Mouse (Mus musculus): ENCODE measurements at regions not wholly inside any gene's neighbourhood (a gene's known extent, or its start where the extent isn't known, plus 50 kb on each side); places are given as distances from the start of the nearest gene placed in this dataset.

GRCm38 (mm10) chr10:92077291-92077690, 644.9 kb downstream of the Nedd1 start:
- H3K27me3 ChIP-seq (replicated peaks; ENCODE audit: control insufficient read depth, insufficient read depth, low read length): no peaks in the 10 kb centered on the region
- WGBS: 22% methylated on average over 3 of the region's 3 CpGs
- no peak overlapping the region for H3K4me2 ChIP-seq (ENCODE audit: low read length)
- H3K36me3 ChIP-seq (ENCODE audit: control insufficient read depth, insufficient read depth, low read length): 0 out of 2 replicates have a peak, but pooled peaks cover 2% of the 10 kb centered on the region
- peaks cover 25% of the 10 kb centered on the region for H3K4me1 ChIP-seq (ENCODE audit: control insufficient read depth, insufficient read depth, low read depth, low read length)
- H3K9ac ChIP-seq (ENCODE audit: low read depth, low read length): no peak overlapping the region
- no peak overlapping the region for H3K27ac ChIP-seq (ENCODE audit: low read depth, low read length)
- no peak for ATAC-seq
- no peaks in the 10 kb centered on the region for H3K9me3 ChIP-seq (ENCODE audit: control insufficient read depth, low read length)
- no peak overlapping the region for H3K4me3 ChIP-seq (ENCODE audit: low read length)

GRCm38 (mm10) chr10:92076754-92077153, 645.5 kb downstream of the Nedd1 start:
- H3K4me1 ChIP-seq (ENCODE audit: control insufficient read depth, insufficient read depth, low read depth, low read length): peaks cover 25% of the 10 kb centered on the region
- peak overlapping the region; percentile 19; the same call in 1 of the 2 replicates for H3K27ac ChIP-seq (ENCODE audit: low read depth, low read length)
- no peaks in the 10 kb centered on the region for H3K9me3 ChIP-seq (ENCODE audit: control insufficient read depth, low read length)
- no peak for ATAC-seq
- H3K36me3 ChIP-seq (ENCODE audit: control insufficient read depth, insufficient read depth, low read length): no peaks in the 10 kb centered on the region
- H3K4me2 ChIP-seq (ENCODE audit: low read length): no peak overlapping the region
- H3K9ac ChIP-seq (ENCODE audit: low read depth, low read length): no peak overlapping the region
- H3K4me3 ChIP-seq (ENCODE audit: low read length): no peak overlapping the region
- 18% methylated on average over 3 of the region's 3 CpGs for WGBS
- H3K27me3 ChIP-seq (replicated peaks; ENCODE audit: control insufficient read depth, insufficient read depth, low read length): no peaks in the 10 kb centered on the region

GRCm38 (mm10) chr10:92075469-92075868, 646.8 kb downstream of the Nedd1 start:
- H3K4me3 ChIP-seq (ENCODE audit: low read length): no peak overlapping the region
- ATAC-seq: no peak; the same call in 1 of the 2 replicates
- 27% methylated on average over 8 of the region's 8 CpGs for WGBS
- H3K27me3 ChIP-seq (replicated peaks; ENCODE audit: control insufficient read depth, insufficient read depth, low read length): no peaks in the 10 kb centered on the region
- H3K9ac ChIP-seq (ENCODE audit: low read depth, low read length): no peak overlapping the region
- peak overlapping the region; percentile 63 for H3K27ac ChIP-seq (ENCODE audit: low read depth, low read length)
- H3K9me3 ChIP-seq (ENCODE audit: control insufficient read depth, low read length): no peaks in the 10 kb centered on the region
- H3K4me2 ChIP-seq (ENCODE audit: low read length): no peak overlapping the region
- peaks cover 22% of the 10 kb centered on the region for H3K4me1 ChIP-seq (ENCODE audit: control insufficient read depth, insufficient read depth, low read depth, low read length)
- no peaks in the 10 kb centered on the region for H3K36me3 ChIP-seq (ENCODE audit: control insufficient read depth, insufficient read depth, low read length)

- H3K27me3 ChIP-seq (replicated peaks; ENCODE audit: control insufficient read depth, insufficient read depth, low read length): no peaks in the 10 kb centered on the region
- ATAC-seq: peak; percentile 66
- H3K4me2 ChIP-seq (ENCODE audit: low read length): no peak overlapping the region
- WGBS: 49% methylated on average over 11 of the region's 11 CpGs
- H3K4me3 ChIP-seq (ENCODE audit: low read length): no peak overlapping the region
- peak overlapping the region; percentile 63; the same call in 1 of the 2 replicates for H3K27ac ChIP-seq (ENCODE audit: low read depth, low read length)
- H3K9me3 ChIP-seq (ENCODE audit: control insufficient read depth, low read length): no peaks in the 10 kb centered on the region
- H3K9ac ChIP-seq (ENCODE audit: low read depth, low read length): no peak overlapping the region
- peaks cover 22% of the 10 kb centered on the region for H3K4me1 ChIP-seq (ENCODE audit: control insufficient read depth, insufficient read depth, low read depth, low read length)
- no peaks in the 10 kb centered on the region for H3K36me3 ChIP-seq (ENCODE audit: control insufficient read depth, insufficient read depth, low read length)
Measured at GRCm38 (mm10) chr10:92074698-92075394, 647.4 kb downstream of the Nedd1 start.

- no peak overlapping the region for H3K9ac ChIP-seq (ENCODE audit: low read depth, low read length)
- H3K9me3 ChIP-seq (ENCODE audit: control insufficient read depth, low read length): no peaks in the 10 kb centered on the region
- H3K27me3 ChIP-seq (replicated peaks; ENCODE audit: control insufficient read depth, insufficient read depth, low read length): no peaks in the 10 kb centered on the region
- no peak overlapping the region for H3K4me2 ChIP-seq (ENCODE audit: low read length)
- peak; percentile 24; the same call in 1 of the 2 replicates for ATAC-seq
- 20% methylated on average over 5 of the region's 5 CpGs for WGBS
- peak overlapping the region; percentile 54 for H3K27ac ChIP-seq (ENCODE audit: low read depth, low read length)
- peaks cover 22% of the 10 kb centered on the region for H3K4me1 ChIP-seq (ENCODE audit: control insufficient read depth, insufficient read depth, low read depth, low read length)
- no peak overlapping the region for H3K4me3 ChIP-seq (ENCODE audit: low read length)
- H3K36me3 ChIP-seq (ENCODE audit: control insufficient read depth, insufficient read depth, low read length): no peaks in the 10 kb centered on the region
Measured at GRCm38 (mm10) chr10:92073873-92074390, 648.3 kb downstream of the Nedd1 start.

GRCm38 (mm10) chr10:92044783-92045182, 677.4 kb downstream of the Nedd1 start:
- H3K9me3 ChIP-seq (ENCODE audit: control insufficient read depth, low read length): no peaks in the 10 kb centered on the region
- no peak overlapping the region for H3K4me2 ChIP-seq (ENCODE audit: low read length)
- H3K27me3 ChIP-seq (replicated peaks; ENCODE audit: control insufficient read depth, insufficient read depth, low read length): no peaks in the 10 kb centered on the region
- no peak for ATAC-seq
- H3K36me3 ChIP-seq (ENCODE audit: control insufficient read depth, insufficient read depth, low read length): no peaks in the 10 kb centered on the region
- H3K9ac ChIP-seq (ENCODE audit: low read depth, low read length): no peak overlapping the region
- no peak overlapping the region for H3K27ac ChIP-seq (ENCODE audit: low read depth, low read length)
- H3K4me3 ChIP-seq (ENCODE audit: low read length): no peak overlapping the region
- H3K4me1 ChIP-seq (ENCODE audit: control insufficient read depth, insufficient read depth, low read depth, low read length): no peaks in the 10 kb centered on the region

- Histone ChIP-seq H3K36me3 (ENCODE audit: control insufficient read depth, insufficient read depth, low read length) (no peaks in the 10 kb centered on the region), H3K4me2 (ENCODE audit: low read length) (no peak overlapping the region), H3K27me3 (replicated peaks; ENCODE audit: control insufficient read depth, insufficient read depth, low read length) (no peaks in the 10 kb centered on the region), H3K4me3 (ENCODE audit: low read length) (no peak overlapping the region), H3K9ac (ENCODE audit: low read depth, low read length) (no peak overlapping the region), H3K27ac (ENCODE audit: low read depth, low read length) (no peak overlapping the region), H3K4me1 (ENCODE audit: control insufficient read depth, insufficient read depth, low read depth, low read length) (no peaks in the 10 kb centered on the region), H3K9me3 (ENCODE audit: control insufficient read depth, low read length) (no peaks in the 10 kb centered on the region)
- WGBS: 43% methylated on average over 3 of the region's 3 CpGs
- peak; percentile 98 for ATAC-seq
Measured at GRCm38 (mm10) chr10:92036176-92036575, 686.0 kb downstream of the Nedd1 start.

- no peak for ATAC-seq
- no peaks in the 10 kb centered on the region for H3K36me3 ChIP-seq (ENCODE audit: control insufficient read depth, insufficient read depth, low read length)
- no peak overlapping the region for H3K27ac ChIP-seq (ENCODE audit: low read depth, low read length)
- no peaks in the 10 kb centered on the region for H3K27me3 ChIP-seq (replicated peaks; ENCODE audit: control insufficient read depth, insufficient read depth, low read length)
- no peak overlapping the region for H3K4me3 ChIP-seq (ENCODE audit: low read length)
- H3K4me2 ChIP-seq (ENCODE audit: low read length): no peak overlapping the region
- H3K9me3 ChIP-seq (ENCODE audit: control insufficient read depth, low read length): no peaks in the 10 kb centered on the region
- H3K9ac ChIP-seq (ENCODE audit: low read depth, low read length): no peak overlapping the region
- H3K4me1 ChIP-seq (ENCODE audit: control insufficient read depth, insufficient read depth, low read depth, low read length): no peaks in the 10 kb centered on the region
- 58% methylated on average over 4 of the region's 4 CpGs for WGBS
Measured at GRCm38 (mm10) chr10:92030221-92030620, 692.0 kb downstream of the Nedd1 start.

GRCm38 (mm10) chr10:92024203-92024602, 698.0 kb downstream of the Nedd1 start:
- H3K27ac ChIP-seq (ENCODE audit: low read depth, low read length): no peak overlapping the region

More at GRCm38 (mm10) chr10:92024203-92024602, 698.0 kb downstream of the Nedd1 start:
- Histone ChIP-seq H3K9me3 (ENCODE audit: control insufficient read depth, low read length) (no peaks in the 10 kb centered on the region), H3K4me2 (ENCODE audit: low read length) (no peak overlapping the region), H3K36me3 (ENCODE audit: control insufficient read depth, insufficient read depth, low read length) (no peaks in the 10 kb centered on the region), H3K9ac (ENCODE audit: low read depth, low read length) (no peak overlapping the region), H3K4me3 (ENCODE audit: low read length) (no peak overlapping the region), H3K27me3 (replicated peaks; ENCODE audit: control insufficient read depth, insufficient read depth, low read length) (no peaks in the 10 kb centered on the region), H3K4me1 (ENCODE audit: control insufficient read depth, insufficient read depth, low read depth, low read length) (no peaks in the 10 kb centered on the region; the same call in 1 of the 2 replicates)
- 26% methylated on average over 1 of the region's 1 CpGs for WGBS
- no peak for ATAC-seq

Data from hindbrain, embryonic 16.5 days (tissue).